Mouse (Mus musculus): Measurements from ENCODE around the gene Mboat7. TPM values are rescaled to one million over a fixed set of nuclear protein-coding genes. Genes with fewer than 3 reads are reported as not detected.
"Not testable (repeated sequence)": the region's sequence is repeated elsewhere in the genome, so short reads cannot be mapped to it uniquely, and the experiment has no call there.

The Mboat7 gene
- total RNA-seq (2014; rRNA removed) (212 and 229 TPM in 2 replicates), polyA plus RNA-seq (2015; fragmentation: Nextera tagmentation; extraction: Ambion mirVana) (117 and 119 TPM in 2 replicates)

GRCm38 (mm10) chr7:3692987-3693808 lies at the start of gene Mboat7:
Mboat7 (minus strand) TSS chr7:3693523.
- DNase-seq (ENCODE audit: low spot score) (peak; percentile 99), ATAC-seq (peak; percentile 94)
- WGBS = under 1% methylated on average over 55 of the region's 55 CpGs
- peak within 1 kb of the TSS; percentile 93 for H3K9ac ChIP-seq (replicated peaks; ENCODE audit: low read length)
- peak within 1 kb of the TSS; percentile 94 for H3K27ac ChIP-seq
- no peaks in the 10 kb centered on the region for H3K27me3 ChIP-seq (ENCODE audit: insufficient read depth, low read length)
- H3K36me3 ChIP-seq (ENCODE audit: insufficient read depth, low read length) = peaks cover 16% of the 10 kb centered on the region
- H3K4me3 ChIP-seq (ENCODE audit: low read length) = peak within 1 kb of the TSS; percentile 89
- H3K9me3 ChIP-seq (ENCODE audit: low read length) = no peaks in the 10 kb centered on the region
- no peak for TF ChIP-seq CTCF (IDR thresholded peaks at IDR 0.05; ENCODE audit: low read depth)
- H3K4me1 ChIP-seq (ENCODE audit: insufficient read depth, low read length) = peaks cover 8% of the 10 kb centered on the region; the same call in 1 of the 2 replicates
- peak within 1 kb of the TSS; percentile 73 for H3K4me2 ChIP-seq (ENCODE audit: low read depth, low read length)

DNA sequence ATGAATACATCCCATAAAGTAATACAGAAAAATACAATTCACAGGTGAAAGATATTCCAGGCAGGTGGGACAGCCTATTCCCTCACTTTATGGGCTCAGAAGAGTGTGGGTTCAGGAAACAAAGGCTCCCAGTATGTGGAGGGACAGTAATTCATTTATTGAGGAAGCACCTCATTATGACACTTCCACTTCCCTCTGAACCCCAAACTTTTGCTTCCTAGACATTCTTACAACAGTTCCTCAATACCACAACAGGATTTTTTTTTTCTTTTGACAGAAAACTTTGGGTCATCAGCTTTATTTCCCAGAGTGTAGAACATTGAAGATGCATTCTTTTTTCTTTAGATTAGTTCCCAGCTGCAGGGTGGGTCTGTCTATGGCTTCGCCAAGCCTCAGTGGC lies 39.4 kb upstream of the Mboat7 start:
- H3K4me2 ChIP-seq (ENCODE audit: low read depth, low read length); H3K36me3 ChIP-seq (ENCODE audit: insufficient read depth, low read length); H3K4me3 ChIP-seq (ENCODE audit: low read length); H3K9me3 ChIP-seq (ENCODE audit: low read length); H3K9ac ChIP-seq (replicated peaks; ENCODE audit: low read length); DNase-seq (ENCODE audit: low spot score); H3K27ac ChIP-seq; ATAC-seq; H3K27me3 ChIP-seq (ENCODE audit: insufficient read depth, low read length); H3K4me1 ChIP-seq (ENCODE audit: insufficient read depth, low read length): not testable (repeated sequence)
- WGBS = no CpG with 5 or more reads among the region's 1 CpGs

DNA sequence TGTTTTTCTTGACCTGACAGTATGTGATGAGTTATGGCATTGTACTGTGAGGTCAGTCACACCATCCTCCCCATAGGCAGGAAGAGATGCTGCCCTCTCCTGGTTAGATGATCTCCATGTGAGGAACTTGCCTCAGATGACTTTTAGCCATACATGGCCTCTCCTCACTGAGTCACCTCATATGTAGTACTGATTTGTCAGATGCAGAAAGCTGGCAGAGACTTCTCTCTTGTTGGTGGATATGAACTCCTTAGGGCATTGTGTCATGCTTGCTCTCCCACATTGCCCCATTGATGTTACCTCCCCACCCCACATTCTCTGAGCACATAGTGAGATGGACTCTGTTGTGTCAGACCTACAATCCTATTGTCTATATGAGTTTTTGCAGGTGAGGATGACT lies 32.1 kb upstream of the Mboat7 start:
- ATAC-seq; H3K27ac ChIP-seq; H3K4me2 ChIP-seq (ENCODE audit: low read depth, low read length); H3K36me3 ChIP-seq (ENCODE audit: insufficient read depth, low read length); H3K4me3 ChIP-seq (ENCODE audit: low read length); H3K9me3 ChIP-seq (ENCODE audit: low read length); H3K27me3 ChIP-seq (ENCODE audit: insufficient read depth, low read length); H3K4me1 ChIP-seq (ENCODE audit: insufficient read depth, low read length); H3K9ac ChIP-seq (replicated peaks; ENCODE audit: low read length); DNase-seq (ENCODE audit: low spot score): not testable (repeated sequence)

- not testable (repeated sequence) for H3K4me1 ChIP-seq (ENCODE audit: insufficient read depth, low read length); DNase-seq (ENCODE audit: low spot score); H3K4me3 ChIP-seq (ENCODE audit: low read length); H3K27ac ChIP-seq; H3K36me3 ChIP-seq (ENCODE audit: insufficient read depth, low read length); H3K9ac ChIP-seq (replicated peaks; ENCODE audit: low read length); ATAC-seq; H3K27me3 ChIP-seq (ENCODE audit: insufficient read depth, low read length); H3K4me2 ChIP-seq (ENCODE audit: low read depth, low read length); H3K9me3 ChIP-seq (ENCODE audit: low read length)
- 17% methylated on average over 1 of the region's 3 CpGs for WGBS
These were observed 26.9 kb upstream of the Mboat7 start, which contains the start of gene Pirb for GRCm38 (mm10) chr7:3720268-3720667. Pirb (minus strand) TSS chr7:3720391.

- Histone ChIP-seq H3K27me3 (ENCODE audit: insufficient read depth, low read length) (no peaks in the 10 kb centered on the region), H3K4me3 (ENCODE audit: low read length) (no peak overlapping the region), H3K9ac (replicated peaks; ENCODE audit: low read length) (no peak overlapping the region), H3K36me3 (ENCODE audit: insufficient read depth, low read length) (no peaks in the 10 kb centered on the region), H3K4me1 (ENCODE audit: insufficient read depth, low read length) (no peaks in the 10 kb centered on the region), H3K9me3 (ENCODE audit: low read length) (no peaks in the 10 kb centered on the region), H3K27ac (no peak overlapping the region), H3K4me2 (ENCODE audit: low read depth, low read length) (no peak overlapping the region)
- whole genome bisulfite sequencing = 69% methylated on average over 1 of the region's 1 CpGs
- no peak for DNase-seq (ENCODE audit: low spot score)
- no peak for ATAC-seq
- no peak for TF ChIP-seq CTCF (IDR thresholded peaks at IDR 0.05; ENCODE audit: low read depth)
These were observed 21.9 kb upstream of the Mboat7 start for GRCm38 (mm10) chr7:3715249-3715648.

DNA sequence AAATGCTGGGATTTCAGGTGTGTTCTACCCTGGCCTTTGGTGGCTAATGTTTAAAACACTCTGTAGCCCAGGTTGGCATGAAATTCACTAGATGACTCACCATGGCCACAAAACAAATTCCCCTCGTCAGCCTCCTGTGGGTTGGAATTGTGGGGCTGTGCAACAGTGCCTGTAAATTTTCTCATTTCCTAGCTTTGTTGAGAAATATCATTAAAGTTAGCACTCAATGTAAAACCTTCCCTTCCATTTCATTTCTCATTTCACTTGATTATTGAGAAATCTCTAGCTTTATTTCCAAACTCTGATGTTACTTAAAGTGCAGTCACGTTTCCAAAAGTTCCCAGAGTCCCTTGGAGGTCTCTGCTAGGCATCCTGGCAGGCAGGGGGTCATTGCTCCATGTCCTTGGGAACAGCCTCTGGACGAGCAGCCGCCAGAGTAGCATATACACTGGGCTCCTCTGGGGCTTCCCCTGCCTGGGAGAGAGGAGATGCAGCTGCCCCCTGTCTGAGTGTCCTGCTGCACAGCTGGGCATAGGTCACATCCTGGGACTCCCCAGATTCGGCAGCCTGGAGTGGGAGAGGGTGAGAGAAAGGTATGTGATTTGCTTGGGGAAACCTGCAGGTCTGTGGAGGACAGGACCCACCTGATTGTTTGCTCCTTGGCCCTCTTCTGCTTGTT lies 19.1 kb upstream of the Mboat7 start:
- H3K4me1 ChIP-seq (ENCODE audit: insufficient read depth, low read length) = no peaks in the 10 kb centered on the region
- H3K4me2 ChIP-seq (ENCODE audit: low read depth, low read length) = no peak overlapping the region
- no peaks in the 10 kb centered on the region for H3K27me3 ChIP-seq (ENCODE audit: insufficient read depth, low read length)
- no peak for TF ChIP-seq CTCF (IDR thresholded peaks at IDR 0.05; ENCODE audit: low read depth)
- no peaks in the 10 kb centered on the region for H3K9me3 ChIP-seq (ENCODE audit: low read length)
- ATAC-seq = no peak
- H3K4me3 ChIP-seq (ENCODE audit: low read length) = no peak overlapping the region
- WGBS = 38% methylated on average over 5 of the region's 5 CpGs
- H3K27ac ChIP-seq = no peak overlapping the region
- no peak for DNase-seq (ENCODE audit: low spot score)
- H3K36me3 ChIP-seq (ENCODE audit: insufficient read depth, low read length) = 0 out of 2 replicates have a peak, but pooled peaks cover 3% of the 10 kb centered on the region
- no peak overlapping the region for H3K9ac ChIP-seq (replicated peaks; ENCODE audit: low read length)

GRCm38 (mm10) chr7:3709000-3709399 lies 15.7 kb upstream of the Mboat7 start:
- TF ChIP-seq CTCF (IDR thresholded peaks at IDR 0.05; ENCODE audit: low read depth) = no peak
- DNase-seq (ENCODE audit: low spot score) (no peak), ATAC-seq (no peak)
- WGBS = 54% methylated on average over 1 of the region's 1 CpGs
- Histone ChIP-seq H3K4me3 (ENCODE audit: low read length) (no peak overlapping the region), H3K4me2 (ENCODE audit: low read depth, low read length) (no peak overlapping the region), H3K27me3 (ENCODE audit: insufficient read depth, low read length) (no peaks in the 10 kb centered on the region), H3K27ac (no peak overlapping the region), H3K36me3 (ENCODE audit: insufficient read depth, low read length) (peaks cover 9% of the 10 kb centered on the region), H3K4me1 (ENCODE audit: insufficient read depth, low read length) (peaks cover 10% of the 10 kb centered on the region), H3K9me3 (ENCODE audit: low read length) (no peaks in the 10 kb centered on the region), H3K9ac (replicated peaks; ENCODE audit: low read length) (no peak overlapping the region)

GRCm38 (mm10) chr7:3708447-3708980 lies 15.2 kb upstream of the Mboat7 start:
- WGBS = 38% methylated on average over 5 of the region's 5 CpGs
- H3K27me3 ChIP-seq (ENCODE audit: insufficient read depth, low read length); H3K4me2 ChIP-seq (ENCODE audit: low read depth, low read length); H3K4me1 ChIP-seq (ENCODE audit: insufficient read depth, low read length); ATAC-seq; DNase-seq (ENCODE audit: low spot score); H3K9ac ChIP-seq (replicated peaks; ENCODE audit: low read length); H3K36me3 ChIP-seq (ENCODE audit: insufficient read depth, low read length); H3K27ac ChIP-seq; H3K4me3 ChIP-seq (ENCODE audit: low read length); H3K9me3 ChIP-seq (ENCODE audit: low read length): not testable (repeated sequence)

All from hindbrain, postnatal 0 days (tissue).